Mouse (Mus musculus): ENCODE measurements around the gene Herc3. TPM values are rescaled to one million over a fixed set of nuclear protein-coding genes. Genes with fewer than 3 reads are reported as not detected.
A peak's percentile ranks its signal among the peaks of the same experiment; 100 is the strongest.

Gene Herc3
- total RNA-seq, 2 experiments from 2014 or later, result 22.2 to 46.1 TPM

- DNase-seq, result no peak
- intact Hi-C loops (cut with DNase I), result no loop called here
Measured at GRCm38 (mm10) chr6:58964565-58964964, 133.3 kb downstream of the Herc3 start.

- intact Hi-C loops (cut with DNase I), result no loop called here
- no peak for DNase-seq
Measured at GRCm38 (mm10) chr6:58965071-58965831, 134.0 kb downstream of the Herc3 start.

- intact Hi-C loops (cut with DNase I), result no loop called here
- peak in 1 of 2 experiments; percentile 12 for DNase-seq
Measured at GRCm38 (mm10) chr6:58968272-58968671, 137.0 kb downstream of the Herc3 start.

Other genes with a start within 250 kb of the Herc3 start
- gene Abcg2, start 246.9 kb upstream of the Herc3 start, total RNA-seq (2021), result 10 to 100 TPM; 15.9 to 16.7 TPM
- gene Nap1l5, start 75.6 kb downstream of the Herc3 start, total RNA-seq (2021), result not detected
- gene Fam13a, start 193.1 kb downstream of the Herc3 start, total RNA-seq (2021), result 10 to 100 TPM in 1 of 2 experiments, 1 to 10 TPM in 1; 6.2 to 16.7 TPM

Data from gastrocnemius, postnatal 36 days (tissue).